Mouse (Mus musculus): ENCODE results near the gene Gm9376. TPM values are rescaled to one million over a fixed set of nuclear protein-coding genes. Genes with fewer than 3 reads are reported as not detected.

Gm9376 gene
- polyA plus RNA-seq, 1 experiment from 2014 or later: not detected

GRCm38 (mm10) chr14:118237786-118238185, 29.0 kb upstream of the Gm9376 start:
- 2% methylated on average over 6 of the region's 6 CpGs for WGBS
- H3K27me3 ChIP-seq (ENCODE audit: insufficient read depth, poor library complexity, severe bottlenecking): peaks cover 73% of the 10 kb centered on the region
- peaks cover 48% of the 10 kb centered on the region for H3K4me1 ChIP-seq (replicated peaks)
- H3K4me3 ChIP-seq: peak overlapping the region; percentile 84
- DNase-seq (ENCODE audit: low spot score): no peak
- peak overlapping the region; percentile 96 for H3K27ac ChIP-seq
- peaks cover 10% of the 10 kb centered on the region for H3K9me3 ChIP-seq
- H3K36me3 ChIP-seq: peaks cover 19% of the 10 kb centered on the region

DNA sequence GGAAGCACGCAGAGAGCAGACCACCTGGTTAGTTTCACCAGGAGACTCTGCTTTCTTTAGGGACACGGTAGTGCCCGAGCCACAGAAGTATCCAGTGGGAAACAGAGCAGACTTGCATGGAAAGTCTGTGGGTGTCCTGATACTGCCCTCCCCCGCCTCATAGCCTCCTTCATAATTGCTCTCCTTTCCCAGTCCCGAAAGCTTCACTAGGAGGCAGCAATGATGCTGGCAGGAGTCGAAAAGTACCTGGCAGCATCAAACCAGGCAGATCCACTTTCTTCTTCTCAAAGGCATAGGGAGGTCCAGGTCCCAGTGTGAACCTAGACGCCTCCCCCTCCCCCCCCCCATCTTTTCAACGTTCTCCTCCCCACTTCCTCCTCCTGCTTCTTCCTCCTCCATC, 27.4 kb upstream of the Gm9376 start:
- Histone ChIP-seq H3K27me3 (ENCODE audit: insufficient read depth, poor library complexity, severe bottlenecking) (peaks cover 64% of the 10 kb centered on the region), H3K27ac (no peak overlapping the region), H3K9me3 (peaks cover 26% of the 10 kb centered on the region), H3K36me3 (peaks cover 22% of the 10 kb centered on the region), H3K4me1 (replicated peaks) (peaks cover 48% of the 10 kb centered on the region), H3K4me3 (peak overlapping the region; percentile 20; the same call in 1 of the 2 replicates)
- WGBS: 7% methylated on average over 8 of the region's 8 CpGs
- peak; percentile 15 for DNase-seq (ENCODE audit: low spot score)

GRCm38 (mm10) chr14:118241416-118241815, 25.3 kb upstream of the Gm9376 start:
- H3K4me1 ChIP-seq (replicated peaks): peaks cover 28% of the 10 kb centered on the region
- peaks cover 44% of the 10 kb centered on the region for H3K27me3 ChIP-seq (ENCODE audit: insufficient read depth, poor library complexity, severe bottlenecking)
- H3K9me3 ChIP-seq: peaks cover 31% of the 10 kb centered on the region
- DNase-seq (ENCODE audit: low spot score): no peak
- 92% methylated on average over 2 of the region's 2 CpGs for WGBS
- no peak overlapping the region for H3K27ac ChIP-seq
- H3K36me3 ChIP-seq: peaks cover 13% of the 10 kb centered on the region; the same call in 1 of the 2 replicates
- H3K4me3 ChIP-seq: no peak overlapping the region

- 78% methylated on average over 6 of the region's 6 CpGs for whole genome bisulfite sequencing
- Histone ChIP-seq H3K27ac (no peak overlapping the region), H3K27me3 (ENCODE audit: insufficient read depth, poor library complexity, severe bottlenecking) (no peaks in the 10 kb centered on the region), H3K36me3 (0 out of 2 replicates have a peak, but pooled peaks cover 13% of the 10 kb centered on the region), H3K4me3 (no peak overlapping the region), H3K9me3 (no peaks in the 10 kb centered on the region), H3K4me1 (replicated peaks) (no peaks in the 10 kb centered on the region)
- no peak for DNase-seq (ENCODE audit: low spot score)
Measured at GRCm38 (mm10) chr14:118253381-118253780, 13.4 kb upstream of the Gm9376 start.

- H3K4me1 ChIP-seq (replicated peaks): no peaks in the 10 kb centered on the region
- no peaks in the 10 kb centered on the region for H3K9me3 ChIP-seq
- H3K27ac ChIP-seq: no peak overlapping the region
- H3K4me3 ChIP-seq: no peak overlapping the region
- H3K27me3 ChIP-seq (ENCODE audit: insufficient read depth, poor library complexity, severe bottlenecking): no peaks in the 10 kb centered on the region
- DNase-seq (ENCODE audit: low spot score): no peak
- 91% methylated on average over 4 of the region's 4 CpGs for WGBS
- no peaks in the 10 kb centered on the region for H3K36me3 ChIP-seq
Measured at GRCm38 (mm10) chr14:118268849-118269248, 2.1 kb downstream of the Gm9376 start.

GRCm38 (mm10) chr14:118272594-118273555, 6.1 kb downstream of the Gm9376 start:
- no peaks in the 10 kb centered on the region for H3K27me3 ChIP-seq (ENCODE audit: insufficient read depth, poor library complexity, severe bottlenecking)
- no peaks in the 10 kb centered on the region for H3K9me3 ChIP-seq
- H3K4me3 ChIP-seq: no peak overlapping the region
- DNase-seq (ENCODE audit: low spot score): no peak
- no peak overlapping the region for H3K27ac ChIP-seq
- H3K4me1 ChIP-seq (replicated peaks): peaks cover 7% of the 10 kb centered on the region; the same call in 1 of the 2 replicates
- H3K36me3 ChIP-seq: no peaks in the 10 kb centered on the region
- 87% methylated on average over 6 of the region's 6 CpGs for WGBS

DNA sequence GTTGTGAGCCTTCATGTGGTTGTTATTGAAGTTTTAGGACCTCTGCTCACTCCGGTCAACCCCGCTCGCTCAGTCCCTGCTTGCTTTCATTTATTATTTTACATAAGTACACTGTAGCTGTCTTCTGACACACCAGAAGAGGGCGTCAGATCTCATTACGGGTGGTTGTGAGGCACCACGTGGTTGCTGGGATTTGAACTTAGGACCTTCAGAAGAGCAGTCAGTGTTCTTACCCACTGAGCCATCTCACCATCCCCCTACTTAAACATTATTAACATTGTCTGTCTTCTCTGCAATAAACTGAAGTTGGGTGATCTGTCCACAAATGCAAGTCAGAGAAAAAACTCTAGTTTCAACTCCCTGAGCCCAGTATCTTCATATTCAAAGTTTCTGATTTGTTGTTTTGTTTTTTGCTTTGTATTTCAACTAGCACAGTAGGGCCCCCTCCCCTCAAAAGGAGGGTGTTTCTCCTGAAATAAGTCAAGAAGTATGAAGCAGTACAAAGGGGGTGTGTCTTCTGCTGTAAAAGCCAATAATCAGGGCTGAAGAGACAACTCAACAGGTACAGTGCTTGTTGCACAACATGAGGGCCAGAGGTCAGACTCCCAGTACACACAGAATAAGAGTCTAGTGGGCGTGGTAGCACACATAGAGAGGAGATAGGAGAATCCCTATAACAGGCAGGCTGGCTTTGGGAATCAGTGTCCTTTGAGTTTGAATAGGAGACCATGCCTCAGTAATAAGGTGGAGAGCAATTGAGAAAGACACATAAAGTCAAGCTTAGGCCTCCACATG, 11.1 kb downstream of the Gm9376 start:
- peaks cover 6% of the 10 kb centered on the region; the same call in 1 of the 2 replicates for H3K36me3 ChIP-seq
- peaks cover 7% of the 10 kb centered on the region; the same call in 1 of the 2 replicates for H3K4me1 ChIP-seq (replicated peaks)
- 88% methylated on average over 7 of the region's 7 CpGs for WGBS
- H3K4me3 ChIP-seq: no peak overlapping the region
- no peaks in the 10 kb centered on the region for H3K27me3 ChIP-seq (ENCODE audit: insufficient read depth, poor library complexity, severe bottlenecking)
- peaks cover 13% of the 10 kb centered on the region for H3K9me3 ChIP-seq
- H3K27ac ChIP-seq: no peak overlapping the region
- DNase-seq (ENCODE audit: low spot score): no peak

DNA sequence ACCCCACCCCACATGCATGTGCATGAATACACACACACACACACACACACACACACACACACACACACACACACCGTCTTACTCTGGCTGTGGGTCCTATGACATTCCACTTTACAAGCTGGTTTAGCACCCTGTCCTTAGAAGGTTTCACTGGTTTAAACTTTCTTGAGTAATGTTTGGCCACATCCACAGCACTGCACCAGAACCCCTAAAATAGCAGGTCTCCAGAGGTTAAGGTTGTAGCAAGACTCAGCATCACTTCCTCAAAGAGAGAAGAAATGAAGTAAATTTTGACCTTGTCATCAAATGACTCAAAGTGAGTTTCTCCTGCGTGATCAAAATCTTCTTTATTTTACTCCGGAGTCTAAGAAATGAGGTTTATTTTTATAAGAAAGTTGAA, 15.5 kb downstream of the Gm9376 start:
- Histone ChIP-seq H3K4me1 (replicated peaks) (no peaks in the 10 kb centered on the region), H3K27me3 (ENCODE audit: insufficient read depth, poor library complexity, severe bottlenecking) (peaks cover 4% of the 10 kb centered on the region; the same call in 1 of the 2 replicates), H3K27ac (no peak overlapping the region), H3K4me3 (no peak overlapping the region), H3K9me3 (peaks cover 13% of the 10 kb centered on the region), H3K36me3 (peaks cover 6% of the 10 kb centered on the region; the same call in 1 of the 2 replicates)
- no peak for DNase-seq (ENCODE audit: low spot score)
- WGBS: 93% methylated on average over 3 of the region's 3 CpGs

GRCm38 (mm10) chr14:118282917-118283316, 16.2 kb downstream of the Gm9376 start:
- Histone ChIP-seq H3K4me3 (no peak overlapping the region), H3K27ac (no peak overlapping the region), H3K36me3 (peaks cover 6% of the 10 kb centered on the region; the same call in 1 of the 2 replicates), H3K4me1 (replicated peaks) (no peaks in the 10 kb centered on the region), H3K27me3 (ENCODE audit: insufficient read depth, poor library complexity, severe bottlenecking) (peaks cover 4% of the 10 kb centered on the region; the same call in 1 of the 2 replicates), H3K9me3 (peaks cover 13% of the 10 kb centered on the region)
- 84% methylated on average over 14 of the region's 14 CpGs for WGBS
- no peak for DNase-seq (ENCODE audit: low spot score)

- DNase-seq (ENCODE audit: low spot score): no peak
- Histone ChIP-seq H3K4me3 (no peak overlapping the region), H3K9me3 (no peaks in the 10 kb centered on the region), H3K27me3 (ENCODE audit: insufficient read depth, poor library complexity, severe bottlenecking) (peaks cover 4% of the 10 kb centered on the region; the same call in 1 of the 2 replicates), H3K27ac (no peak overlapping the region), H3K36me3 (no peaks in the 10 kb centered on the region), H3K4me1 (replicated peaks) (no peaks in the 10 kb centered on the region)
- WGBS: 95% methylated on average over 2 of the region's 2 CpGs
Measured at GRCm38 (mm10) chr14:118286096-118286495, 19.3 kb downstream of the Gm9376 start.

GRCm38 (mm10) chr14:118289133-118289532, 22.4 kb downstream of the Gm9376 start:
- no peak overlapping the region for H3K27ac ChIP-seq
- H3K4me1 ChIP-seq (replicated peaks): no peaks in the 10 kb centered on the region
- no peaks in the 10 kb centered on the region for H3K9me3 ChIP-seq
- H3K27me3 ChIP-seq (ENCODE audit: insufficient read depth, poor library complexity, severe bottlenecking): peaks cover 4% of the 10 kb centered on the region; the same call in 1 of the 2 replicates
- WGBS: 90% methylated on average over 8 of the region's 8 CpGs
- H3K4me3 ChIP-seq: no peak overlapping the region
- no peak for DNase-seq (ENCODE audit: low spot score)
- H3K36me3 ChIP-seq: no peaks in the 10 kb centered on the region

DNA sequence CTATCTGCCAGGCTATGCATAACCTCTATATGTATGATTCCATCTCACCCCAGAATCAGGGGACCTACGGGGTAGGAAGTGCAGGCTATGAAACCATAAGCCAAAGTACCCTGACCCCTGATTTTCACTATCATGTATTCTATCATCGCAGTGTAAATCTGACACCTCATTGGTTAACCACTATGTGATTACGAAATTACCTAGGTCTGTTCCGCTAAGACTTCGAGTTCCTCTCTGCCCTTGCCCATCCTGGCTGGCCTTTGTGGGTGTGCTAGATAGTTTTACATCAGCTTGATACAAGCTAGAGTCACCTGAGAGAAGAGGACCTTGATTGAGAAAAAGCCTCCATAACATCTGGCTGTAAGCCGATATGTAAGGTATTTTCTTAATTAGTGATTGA, 23.2 kb downstream of the Gm9376 start:
- H3K4me3 ChIP-seq: no peak overlapping the region
- no peaks in the 10 kb centered on the region for H3K36me3 ChIP-seq
- peaks cover 4% of the 10 kb centered on the region; the same call in 1 of the 2 replicates for H3K27me3 ChIP-seq (ENCODE audit: insufficient read depth, poor library complexity, severe bottlenecking)
- 95% methylated on average over 6 of the region's 6 CpGs for WGBS
- H3K4me1 ChIP-seq (replicated peaks): no peaks in the 10 kb centered on the region
- DNase-seq (ENCODE audit: low spot score): no peak
- H3K27ac ChIP-seq: no peak overlapping the region
- no peaks in the 10 kb centered on the region for H3K9me3 ChIP-seq

Data from hindbrain, embryonic 10.5 days (tissue).